Comparison of ENCODE assay signal across 24 mouse cellular contexts in the genomic region with DNA sequence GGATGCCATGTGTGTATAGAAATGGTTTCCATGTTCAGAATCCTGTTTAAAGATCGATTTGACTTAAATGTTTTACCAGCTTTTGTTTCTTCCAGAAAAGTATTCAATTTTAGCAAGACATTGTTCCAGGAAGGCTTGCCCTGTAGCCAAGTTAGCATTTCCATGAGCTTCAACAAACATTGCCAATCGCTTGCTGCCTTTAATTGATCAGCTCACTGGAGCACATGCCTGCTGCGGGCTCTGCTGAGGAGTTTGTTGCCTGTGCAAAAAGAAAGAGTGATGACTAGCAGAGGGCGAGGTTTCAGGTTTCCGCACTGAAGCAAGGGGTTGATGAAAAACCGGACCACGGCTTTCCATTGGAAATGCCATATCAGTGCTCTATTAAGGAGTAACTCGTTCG. TPM values are rescaled to one million over a fixed set of nuclear protein-coding genes. Genes with fewer than 3 reads are reported as not detected.
DNase-seq lines count a peak whose midpoint lies in the region; ATAC-seq lines count a peak whose summit lies in the region.
"Had no signal": no experiment of that assay in that cellular context is flagged by ENCODE, and none has a peak within 500 bp of the region (broad histone marks: within the 10 kb centered on the region; RNA-seq: fewer than 3 reads in every experiment).

No protein-coding gene starts in this region.

- no peak overlapping the region for H3K27ac ChIP-seq in heart, embryonic 12.5 days (ENCODE audit: poor library complexity, severe bottlenecking)
- H3K27ac ChIP-seq in embryonic facial prominence, embryonic 14.5 days (replicated peaks; ENCODE audit: low read depth, low read length) = peak overlapping the region; percentile 61
- peak overlapping the region; percentile 1; the same call in 1 of the 2 replicates for H3K27ac ChIP-seq in limb, embryonic 11.5 days (replicated peaks; ENCODE audit: low read depth, low read length)
- peak overlapping the region; percentile 68 for H3K27ac ChIP-seq in limb, embryonic 15.5 days
- H3K27ac ChIP-seq: forebrain, embryonic 12.5 days; gastrocnemius, adult 2 months; hindbrain, embryonic 10.5 days; hindbrain, embryonic 14.5 days; intestine, embryonic 15.5 days had no signal

- 60% methylated on average over 9 of the region's 9 CpGs for WGBS in heart, embryonic 12.5 days
- 28% methylated on average over 9 of the region's 9 CpGs for WGBS in embryonic facial prominence, embryonic 14.5 days
- 38% methylated on average over 9 of the region's 9 CpGs for WGBS in limb, embryonic 11.5 days
- 34% methylated on average over 9 of the region's 9 CpGs for WGBS in limb, embryonic 15.5 days

- H3K9me3 ChIP-seq in heart, embryonic 12.5 days (replicated peaks) = no peaks in the 10 kb centered on the region
- peaks cover 6% of the 10 kb centered on the region; the same call in 1 of the 2 replicates for H3K9me3 ChIP-seq in embryonic facial prominence, embryonic 14.5 days (ENCODE audit: control insufficient read depth, low read length)
- H3K9me3 ChIP-seq in limb, embryonic 11.5 days (ENCODE audit: control insufficient read depth, low read length) = no peaks in the 10 kb centered on the region
- H3K9me3 ChIP-seq in limb, embryonic 15.5 days = no peaks in the 10 kb centered on the region
- H3K9me3 ChIP-seq: forebrain, embryonic 12.5 days; hindbrain, embryonic 10.5 days; intestine, embryonic 15.5 days had no signal

- H3K4me2 ChIP-seq in heart, embryonic 12.5 days = no peak overlapping the region
- H3K4me2 ChIP-seq in embryonic facial prominence, embryonic 14.5 days (ENCODE audit: low read depth, low read length) = no peak overlapping the region
- no peak overlapping the region for H3K4me2 ChIP-seq in limb, embryonic 11.5 days (ENCODE audit: low read depth, severe bottlenecking)
- no peak overlapping the region for H3K4me2 ChIP-seq in limb, embryonic 15.5 days
- H3K4me2 ChIP-seq: forebrain, embryonic 12.5 days; heart, embryonic 11.5 days; hindbrain, embryonic 14.5 days; intestine, embryonic 15.5 days had no signal

- no peaks in the 10 kb centered on the region for H3K36me3 ChIP-seq in heart, embryonic 12.5 days
- no peaks in the 10 kb centered on the region for H3K36me3 ChIP-seq in embryonic facial prominence, embryonic 14.5 days (ENCODE audit: control insufficient read depth, insufficient read depth, low read length)
- no peaks in the 10 kb centered on the region for H3K36me3 ChIP-seq in limb, embryonic 11.5 days (ENCODE audit: control insufficient read depth, insufficient read depth, low read length)
- H3K36me3 ChIP-seq in limb, embryonic 15.5 days = no peaks in the 10 kb centered on the region
- H3K36me3 ChIP-seq: forebrain, embryonic 12.5 days; hindbrain, embryonic 10.5 days; intestine, embryonic 15.5 days had no signal

- ATAC-seq in heart, embryonic 12.5 days (ENCODE audit: insufficient number of reproducible peaks, low FRiP score) = no peak
- no peak for ATAC-seq in embryonic facial prominence, embryonic 14.5 days (ENCODE audit: low read depth)
- no peak for ATAC-seq in limb, embryonic 11.5 days (ENCODE audit: insufficient number of reproducible peaks, low FRiP score, low TSS enrichment, low read depth)
- ATAC-seq in limb, embryonic 15.5 days (ENCODE audit: insufficient number of reproducible peaks, low FRiP score, low TSS enrichment, low read depth) = peak; percentile 30; the same call in 1 of the 2 replicates
- ATAC-seq: forebrain, embryonic 16.5 days; intestine, embryonic 15.5 days had no signal

- H3K9ac ChIP-seq in heart, embryonic 12.5 days = no peak overlapping the region
- H3K9ac ChIP-seq in embryonic facial prominence, embryonic 14.5 days (ENCODE audit: low read depth, low read length) = no peak overlapping the region
- no peak overlapping the region for H3K9ac ChIP-seq in limb, embryonic 11.5 days (ENCODE audit: low read length)
- H3K9ac ChIP-seq in limb, embryonic 15.5 days = no peak overlapping the region
- H3K9ac ChIP-seq: forebrain, embryonic 12.5 days; hindbrain, embryonic 14.5 days; intestine, embryonic 15.5 days had no signal

- peaks cover 31% of the 10 kb centered on the region for H3K4me1 ChIP-seq in heart, embryonic 12.5 days (replicated peaks)
- H3K4me1 ChIP-seq in embryonic facial prominence, embryonic 14.5 days (ENCODE audit: control insufficient read depth, insufficient read depth, low read length) = peaks cover 18% of the 10 kb centered on the region
- peaks cover 24% of the 10 kb centered on the region for H3K4me1 ChIP-seq in limb, embryonic 11.5 days (ENCODE audit: control insufficient read depth, insufficient read depth, low read length)
- peaks cover 39% of the 10 kb centered on the region for H3K4me1 ChIP-seq in limb, embryonic 15.5 days

- peak; percentile 54 for DNase-seq in heart, adult 11 months
- DNase-seq in embryonic facial prominence, embryonic 14.5 days (ENCODE audit: low spot score) = peak; percentile 55
- DNase-seq in limb, embryonic 11.5 days (ENCODE audit: low spot score) = peak; percentile 64
- DNase-seq in MN1 (ENCODE audit: low spot score) = no peak
- DNase-seq in ovary, postnatal 36 days (ENCODE audit: low spot score) = no peak
- no peak for DNase-seq in adrenal gland, postnatal 4 days (ENCODE audit: low spot score in 2 of 2)
- DNase-seq: adrenal gland, adult 2 months; adrenal gland, postnatal 25 days; cerebellum, adult 2 months; cerebellum, postnatal 10 days; gastrocnemius, adult 2 months; gastrocnemius, postnatal 36 days; heart, adult 18-20 months; kidney, adult 18-20 months had no signal

- H3K4me3 ChIP-seq in heart, embryonic 12.5 days = no peak overlapping the region
- H3K4me3 ChIP-seq in embryonic facial prominence, embryonic 14.5 days (ENCODE audit: low read depth, low read length) = no peak overlapping the region
- no peak overlapping the region for H3K4me3 ChIP-seq in limb, embryonic 11.5 days (ENCODE audit: low read depth, low read length)
- no peak overlapping the region for H3K4me3 ChIP-seq in limb, embryonic 15.5 days
- H3K4me3 ChIP-seq: forebrain, embryonic 12.5 days; gastrocnemius, adult 2 months; hindbrain, embryonic 10.5 days; intestine, embryonic 15.5 days had no signal

- no peaks in the 10 kb centered on the region for H3K27me3 ChIP-seq in heart, embryonic 12.5 days (replicated peaks)
- no peaks in the 10 kb centered on the region for H3K27me3 ChIP-seq in embryonic facial prominence, embryonic 14.5 days (replicated peaks; ENCODE audit: control insufficient read depth, insufficient read depth, low read length)
- no peaks in the 10 kb centered on the region for H3K27me3 ChIP-seq in limb, embryonic 11.5 days (ENCODE audit: control insufficient read depth, insufficient read depth, low read length)
- H3K27me3 ChIP-seq in limb, embryonic 15.5 days = no peaks in the 10 kb centered on the region
- H3K27me3 ChIP-seq: CH12.LX; intestine, embryonic 15.5 days had no signal

RNA-seq across cellular contexts. Expression of gene Tril, which starts 58.0 kb away (rescaled TPM):
- 8.3 and 10.5 TPM in 2 replicates for polyA plus RNA-seq in heart, embryonic 12.5 days (2016; fragmentation: Nextera tagmentation; extraction: Ambion mirVana)
- 27.0 and 35.9 TPM in 2 replicates for polyA plus RNA-seq in embryonic facial prominence, embryonic 14.5 days (2014; fragmentation: Nextera tagmentation; extraction: Ambion mirVana)
- polyA plus RNA-seq in limb, embryonic 11.5 days (2014; fragmentation: Nextera tagmentation; extraction: Ambion mirVana) = 48.1 and 62.8 TPM in 2 replicates
- polyA plus RNA-seq in limb, embryonic 15.5 days (2015; fragmentation: Nextera tagmentation; extraction: Ambion mirVana) = 61.0 and 71.2 TPM in 2 replicates
- 10 to 100 TPM; 32.3 to 45.3 TPM for total RNA-seq in adrenal gland, postnatal 4 days (2021)
- total RNA-seq: CH12.LX; common myeloid progenitor, adult 5-6 weeks had no signal

Comparison
In these comparisons a context has a peak if more than half of its experiments do, and no peak if none do; other contexts are left out.
1. DNase-seq: peak in heart, adult 11 months (single experiment), embryonic facial prominence, embryonic 14.5 days (single experiment) and limb, embryonic 11.5 days (single experiment); none in MN1 (single experiment), ovary, postnatal 36 days (single experiment) and adrenal gland, postnatal 4 days (0 of 2).